Mouse (Mus musculus) brown adipose tissue, adult 24 weeks (tissue): Measurements from ENCODE around the gene Ptpn6. TPM values are rescaled to one million over a fixed set of nuclear protein-coding genes. Genes with fewer than 3 reads are reported as not detected.

Experiments used
- H3K27ac ChIP-seq: fragments of 200-500 bp; replicated peaks from 2 replicates; pipeline ENCODE4 v1.5.1; 2012; ENCODE audit warnings: low read depth, mild to moderate bottlenecking, low read length
- H3K4me1 ChIP-seq: fragments of 200-500 bp; 2 replicates; pipeline ENCODE4 v1.6.1; 2012; ENCODE audit warnings: low read length, mixed read lengths; ENCODE audit not compliant: control insufficient read depth, insufficient read depth, insufficient read length
- H3K4me3 ChIP-seq: fragments of 200-500 bp; 2 replicates; pipeline ENCODE4 v1.5.1; 2012; ENCODE audit warnings: low read depth, mild to moderate bottlenecking, low read length, moderate library complexity; ENCODE audit not compliant: insufficient read depth
- polyA plus RNA-seq: library from polyadenylated mRNA; stranded (reverse); fragments of >200 nt; gene quantifications from 2 replicates; pipeline ENCODE4 v1.2.4, GENCODE M21; 2012; ENCODE audit not compliant: missing spikeins, insufficient read depth, insufficient read length

The Ptpn6 gene
- polyA plus RNA-seq, 1 experiment: 13.5 TPM

GRCm38 (mm10) chr6:124743647-124744046 is 5.1 kb upstream of the Ptpn6 start:
- H3K4me3 ChIP-seq: no peak overlapping the region
- peaks cover 11% of the 10 kb centered on the region; the same call in 1 of the 2 replicates for H3K4me1 ChIP-seq
- H3K27ac ChIP-seq: no peak overlapping the region

- Histone ChIP-seq H3K4me1 (peaks cover 11% of the 10 kb centered on the region; the same call in 1 of the 2 replicates), H3K4me3 (no peak overlapping the region), H3K27ac (no peak overlapping the region)
These were observed 4.5 kb upstream of the Ptpn6 start for GRCm38 (mm10) chr6:124742839-124743514.

GRCm38 (mm10) chr6:124741842-124742241 is 3.3 kb upstream of the Ptpn6 start:
- Histone ChIP-seq H3K27ac (peak overlapping the region; percentile 33), H3K4me1 (peaks cover 11% of the 10 kb centered on the region; the same call in 1 of the 2 replicates), H3K4me3 (no peak overlapping the region)

GRCm38 (mm10) chr6:124740888-124741761 is 2.6 kb upstream of the Ptpn6 start, which contains the start of gene Grcc10:
Gene Grcc10 (minus strand): TSS chr6:124741374.
- H3K27ac ChIP-seq: peak within 1 kb of the TSS; percentile 91
- H3K4me1 ChIP-seq: peaks cover 11% of the 10 kb centered on the region; the same call in 1 of the 2 replicates
- peak within 1 kb of the TSS; percentile 65 for H3K4me3 ChIP-seq

- Histone ChIP-seq H3K27ac (peak overlapping the region; percentile 91), H3K4me3 (peak overlapping the region; percentile 65), H3K4me1 (peaks cover 11% of the 10 kb centered on the region; the same call in 1 of the 2 replicates)
These were observed 1.8 kb upstream of the Ptpn6 start for GRCm38 (mm10) chr6:124740211-124740887.

GRCm38 (mm10) chr6:124739231-124739796 is 800 bp upstream of the Ptpn6 start:
- peak overlapping the region; percentile 91; the same call in 1 of the 2 replicates for H3K27ac ChIP-seq
- H3K4me1 ChIP-seq: peaks cover 8% of the 10 kb centered on the region; the same call in 1 of the 2 replicates
- no peak overlapping the region for H3K4me3 ChIP-seq

GRCm38 (mm10) chr6:124737040-124737439 is 1.5 kb downstream of the Ptpn6 start:
- H3K4me1 ChIP-seq: peaks cover 8% of the 10 kb centered on the region; the same call in 1 of the 2 replicates
- no peak overlapping the region for H3K27ac ChIP-seq
- no peak overlapping the region for H3K4me3 ChIP-seq

GRCm38 (mm10) chr6:124734417-124734816 is 4.1 kb downstream of the Ptpn6 start:
- Histone ChIP-seq H3K4me3 (no peak overlapping the region), H3K4me1 (peaks cover 4% of the 10 kb centered on the region; the same call in 1 of the 2 replicates), H3K27ac (no peak overlapping the region)

GRCm38 (mm10) chr6:124732476-124733370 is 5.8 kb downstream of the Ptpn6 start:
- peak overlapping the region; percentile 55 for H3K4me3 ChIP-seq
- peak overlapping the region; percentile 74; the same call in 1 of the 2 replicates for H3K27ac ChIP-seq
- no peaks in the 10 kb centered on the region for H3K4me1 ChIP-seq

GRCm38 (mm10) chr6:124731038-124731437 is 7.5 kb downstream of the Ptpn6 start:
- Histone ChIP-seq H3K27ac (no peak overlapping the region), H3K4me3 (no peak overlapping the region), H3K4me1 (no peaks in the 10 kb centered on the region)

- H3K4me1 ChIP-seq: no peaks in the 10 kb centered on the region
- peak overlapping the region; percentile 57 for H3K27ac ChIP-seq
- H3K4me3 ChIP-seq: no peak overlapping the region; the same call in 1 of the 2 replicates
These were observed 8.4 kb downstream of the Ptpn6 start for GRCm38 (mm10) chr6:124729850-124730705.

- H3K4me3 ChIP-seq: no peak overlapping the region
- H3K27ac ChIP-seq: no peak overlapping the region
- no peaks in the 10 kb centered on the region for H3K4me1 ChIP-seq
These were observed 9.9 kb downstream of the Ptpn6 start for GRCm38 (mm10) chr6:124728621-124729020.

- no peaks in the 10 kb centered on the region for H3K4me1 ChIP-seq
- H3K4me3 ChIP-seq: no peak overlapping the region
- H3K27ac ChIP-seq: no peak overlapping the region
These were observed 14.0 kb downstream of the Ptpn6 start for GRCm38 (mm10) chr6:124724472-124724871.
